Mouse (Mus musculus) liver, embryonic 16.5 days (tissue): Measurements from ENCODE around the gene Ptprq. TPM values are rescaled to one million over a fixed set of nuclear protein-coding genes. Genes with fewer than 3 reads are reported as not detected.

Source experiments
- ATAC-seq: fragments of 200-750 bp; cut with Nextera tagmentation; 2 replicates; pipeline ENCODE4 v1.8.0; 2017; ENCODE audit warnings: low read depth, mild to moderate bottlenecking, moderate number of reproducible peaks, moderate library complexity
- H3K27ac ChIP-seq: fragments of 300-500 bp; sonication (generic); 2 replicates; pipeline ENCODE4 v1.5.1; 2014; ENCODE audit warnings: mild to moderate bottlenecking, low read length
- H3K27me3 ChIP-seq: fragments of 300-500 bp; sonication (generic); 2 replicates; pipeline ENCODE4 v1.6.1; 2014; ENCODE audit warnings: low read depth, low read length, mixed read lengths; ENCODE audit not compliant: control insufficient read depth, insufficient read depth
- H3K36me3 ChIP-seq: fragments of 300-500 bp; sonication (generic); 2 replicates; pipeline ENCODE4 v1.6.1; 2014; ENCODE audit warnings: mild to moderate bottlenecking; ENCODE audit not compliant: control insufficient read depth, insufficient read depth
- H3K4me1 ChIP-seq: fragments of 300-500 bp; sonication (generic); 2 replicates; pipeline ENCODE4 v1.6.1; 2014; ENCODE audit warnings: low read depth, low read length, mixed read lengths; ENCODE audit not compliant: control insufficient read depth
- H3K4me2 ChIP-seq: fragments of 300-500 bp; sonication (generic); 2 replicates; pipeline ENCODE4 v1.6.1; 2014; ENCODE audit warnings: low read depth, low read length, mixed read lengths
- H3K4me3 ChIP-seq: fragments of 300-500 bp; sonication (generic); 2 replicates; pipeline ENCODE4 v1.5.1; 2014; ENCODE audit warnings: low read depth, mild to moderate bottlenecking, low read length
- H3K9ac ChIP-seq: fragments of 300-500 bp; sonication (generic); 2 replicates; pipeline ENCODE4 v1.6.1; 2014; ENCODE audit warnings: low read depth, low read length
- H3K9me3 ChIP-seq: fragments of 300-500 bp; sonication (generic); replicated peaks from 2 replicates; pipeline ENCODE4 v1.6.1; 2016; ENCODE audit warnings: low read length; ENCODE audit not compliant: control insufficient read depth
- WGBS: fragments of 180-500 bp; shearing (Covaris S2); extraction: QIAGEN DNeasy Blood & Tissue Kit; methylation state at CpG from one replicate; pipeline ENCODE4 v1.1.7; 2014; ENCODE audit not compliant: insufficient replicate concordance; 5-methylcytosine and 5-hydroxymethylcytosine counted together
- polyA plus RNA-seq: library from polyadenylated mRNA; unstranded; fragments of >200 nt; fragmentation: Nextera tagmentation; extraction: Ambion mirVana; gene quantifications from 2 replicates; pipeline ENCODE4 v1.2.1, GENCODE M21; 2015

Ptprq gene
- polyA plus RNA-seq, 1 experiment from 2014 or later = 0.02 TPM

GRCm38 (mm10) chr10:107735448-107735847 lies 15.6 kb upstream of the Ptprq start:
- H3K9me3 ChIP-seq = no peaks in the 10 kb centered on the region
- no peaks in the 10 kb centered on the region for H3K36me3 ChIP-seq
- no peaks in the 10 kb centered on the region for H3K27me3 ChIP-seq
- WGBS = 70% methylated on average over 7 of the region's 7 CpGs
- no peak for ATAC-seq
- H3K4me2 ChIP-seq = no peak overlapping the region
- no peak overlapping the region for H3K9ac ChIP-seq
- H3K27ac ChIP-seq = no peak overlapping the region
- no peak overlapping the region for H3K4me3 ChIP-seq
- H3K4me1 ChIP-seq = no peaks in the 10 kb centered on the region

GRCm38 (mm10) chr10:107734327-107734726 lies 14.5 kb upstream of the Ptprq start:
- Histone ChIP-seq H3K4me1 (no peaks in the 10 kb centered on the region), H3K9ac (no peak overlapping the region), H3K4me2 (no peak overlapping the region), H3K27ac (no peak overlapping the region), H3K9me3 (no peaks in the 10 kb centered on the region), H3K27me3 (no peaks in the 10 kb centered on the region), H3K36me3 (no peaks in the 10 kb centered on the region), H3K4me3 (no peak overlapping the region)
- no peak for ATAC-seq

GRCm38 (mm10) chr10:107725631-107726030 lies 5.8 kb upstream of the Ptprq start:
- Histone ChIP-seq H3K4me2 (no peak overlapping the region), H3K27me3 (no peaks in the 10 kb centered on the region), H3K36me3 (no peaks in the 10 kb centered on the region), H3K4me1 (no peaks in the 10 kb centered on the region), H3K9me3 (no peaks in the 10 kb centered on the region), H3K27ac (no peak overlapping the region), H3K4me3 (no peak overlapping the region), H3K9ac (no peak overlapping the region)
- no peak for ATAC-seq
- 41% methylated on average over 7 of the region's 7 CpGs for WGBS

- no peaks in the 10 kb centered on the region for H3K9me3 ChIP-seq
- no peaks in the 10 kb centered on the region for H3K27me3 ChIP-seq
- H3K27ac ChIP-seq = no peak overlapping the region
- no peak overlapping the region for H3K9ac ChIP-seq
- no peaks in the 10 kb centered on the region for H3K4me1 ChIP-seq
- no peaks in the 10 kb centered on the region for H3K36me3 ChIP-seq
- 31% methylated on average over 3 of the region's 3 CpGs for WGBS
- H3K4me2 ChIP-seq = no peak overlapping the region
- H3K4me3 ChIP-seq = no peak overlapping the region
- ATAC-seq = no peak
These were observed 15.4 kb downstream of the Ptprq start for GRCm38 (mm10) chr10:107704443-107704842.

- H3K9me3 ChIP-seq = no peaks in the 10 kb centered on the region
- WGBS = 56% methylated on average over 3 of the region's 3 CpGs
- ATAC-seq = no peak
These were observed 18.9 kb downstream of the Ptprq start for GRCm38 (mm10) chr10:107700944-107701343.

GRCm38 (mm10) chr10:107698716-107699115 lies 21.1 kb downstream of the Ptprq start:
- no peak overlapping the region for H3K4me3 ChIP-seq
- no peak for ATAC-seq
- H3K4me1 ChIP-seq = no peaks in the 10 kb centered on the region
- H3K9me3 ChIP-seq = no peaks in the 10 kb centered on the region
- no peaks in the 10 kb centered on the region for H3K27me3 ChIP-seq
- H3K27ac ChIP-seq = no peak overlapping the region
- WGBS = 47% methylated on average over 2 of the region's 2 CpGs
- no peak overlapping the region for H3K4me2 ChIP-seq
- H3K9ac ChIP-seq = no peak overlapping the region
- no peaks in the 10 kb centered on the region for H3K36me3 ChIP-seq

More at GRCm38 (mm10) chr10:107700944-107701343, 18.9 kb downstream of the Ptprq start:
- H3K36me3 ChIP-seq = no peaks in the 10 kb centered on the region
- H3K9ac ChIP-seq = no peak overlapping the region
- H3K4me1 ChIP-seq = no peaks in the 10 kb centered on the region
- H3K4me2 ChIP-seq = no peak overlapping the region
- no peak overlapping the region for H3K27ac ChIP-seq
- H3K4me3 ChIP-seq = no peak overlapping the region
- H3K27me3 ChIP-seq = no peaks in the 10 kb centered on the region

GRCm38 (mm10) chr10:107697177-107697576 lies 22.7 kb downstream of the Ptprq start:
- 37% methylated on average over 5 of the region's 5 CpGs for WGBS
- Histone ChIP-seq H3K4me1 (no peaks in the 10 kb centered on the region), H3K36me3 (no peaks in the 10 kb centered on the region), H3K27ac (no peak overlapping the region), H3K27me3 (no peaks in the 10 kb centered on the region), H3K9ac (no peak overlapping the region), H3K4me2 (no peak overlapping the region), H3K9me3 (no peaks in the 10 kb centered on the region), H3K4me3 (no peak overlapping the region)
- ATAC-seq = no peak

GRCm38 (mm10) chr10:107687382-107687781 lies 32.5 kb downstream of the Ptprq start:
- whole genome bisulfite sequencing = 58% methylated on average over 6 of the region's 6 CpGs
- H3K4me2 ChIP-seq = no peak overlapping the region
- no peaks in the 10 kb centered on the region for H3K27me3 ChIP-seq
- no peak for ATAC-seq
- H3K4me1 ChIP-seq = no peaks in the 10 kb centered on the region
- H3K9me3 ChIP-seq = no peaks in the 10 kb centered on the region
- H3K9ac ChIP-seq = no peak overlapping the region
- no peak overlapping the region for H3K27ac ChIP-seq
- no peak overlapping the region for H3K4me3 ChIP-seq
- no peaks in the 10 kb centered on the region for H3K36me3 ChIP-seq

- no peaks in the 10 kb centered on the region for H3K27me3 ChIP-seq
- no peak overlapping the region for H3K27ac ChIP-seq
- no peaks in the 10 kb centered on the region for H3K36me3 ChIP-seq
- H3K4me3 ChIP-seq = no peak overlapping the region
- no peak overlapping the region for H3K9ac ChIP-seq
- no peak for ATAC-seq
- WGBS = 24% methylated on average over 1 of the region's 1 CpGs
- no peak overlapping the region for H3K4me2 ChIP-seq
- no peaks in the 10 kb centered on the region for H3K4me1 ChIP-seq
- H3K9me3 ChIP-seq = no peaks in the 10 kb centered on the region
These were observed 43.9 kb downstream of the Ptprq start for GRCm38 (mm10) chr10:107675994-107676393.
